Mouse (Mus musculus) layer of hippocampus, adult 9-10 months (tissue): ENCODE measurements around the gene Etv3.

Experiments used
- DNase-seq: peaks from one replicate; pipeline ENCODE4 v3.0.0; 2022; ENCODE audit warnings: low spot score

Gene Etv3

DNA sequence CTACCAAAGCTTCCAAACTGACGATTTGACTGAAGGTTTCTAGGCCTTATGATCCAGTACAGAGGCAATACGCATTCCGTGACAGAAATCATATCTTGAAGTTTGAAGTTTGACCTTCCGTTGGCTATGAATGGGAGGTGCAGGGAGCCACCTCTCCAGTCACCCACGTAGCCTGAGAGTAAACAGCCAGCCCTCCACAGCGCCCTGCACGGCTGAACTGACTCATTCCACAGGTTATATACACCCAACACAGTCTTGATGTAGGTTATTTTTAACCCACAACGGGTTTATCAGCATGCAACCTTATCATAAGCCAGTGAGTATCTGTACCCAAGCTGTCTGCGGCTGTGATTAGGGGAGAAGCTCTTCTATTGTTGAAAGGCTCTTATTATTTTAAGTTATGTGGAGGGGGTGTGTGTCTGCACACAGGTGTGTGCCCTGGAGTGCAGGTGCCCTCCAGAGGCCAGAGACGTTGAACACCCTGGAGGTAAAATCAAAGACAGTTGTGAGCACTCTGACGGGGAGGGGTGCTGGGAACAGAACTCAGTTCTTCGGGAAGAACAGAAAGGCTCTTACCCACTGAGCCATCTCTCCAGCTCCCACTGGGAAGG lies 31.6 kb downstream of the Etv3 start:
- no peak for DNase-seq

- DNase-seq: no peak
Measured at GRCm38 (mm10) chr3:87560156-87560555, 34.9 kb downstream of the Etv3 start.

DNA sequence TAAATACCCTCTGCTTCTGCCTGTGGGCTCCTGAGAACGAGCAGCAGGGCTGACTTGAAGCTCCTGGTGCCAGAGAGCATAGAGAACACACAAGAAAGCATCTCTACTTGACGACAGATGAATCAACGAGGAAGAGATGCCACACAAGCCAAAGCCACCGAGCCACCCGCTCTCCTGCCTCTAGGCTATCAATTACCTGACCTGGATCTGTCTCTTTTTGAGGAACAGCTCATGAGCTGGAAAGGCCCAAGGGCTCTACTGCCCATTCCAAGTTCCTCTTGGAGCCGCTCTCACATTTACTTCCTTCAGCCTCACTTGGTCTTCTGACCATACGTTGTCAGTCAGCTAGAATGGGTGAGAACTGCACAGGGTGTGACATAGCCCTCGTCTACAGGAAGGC lies 36.2 kb downstream of the Etv3 start:
- no peak for DNase-seq

DNA sequence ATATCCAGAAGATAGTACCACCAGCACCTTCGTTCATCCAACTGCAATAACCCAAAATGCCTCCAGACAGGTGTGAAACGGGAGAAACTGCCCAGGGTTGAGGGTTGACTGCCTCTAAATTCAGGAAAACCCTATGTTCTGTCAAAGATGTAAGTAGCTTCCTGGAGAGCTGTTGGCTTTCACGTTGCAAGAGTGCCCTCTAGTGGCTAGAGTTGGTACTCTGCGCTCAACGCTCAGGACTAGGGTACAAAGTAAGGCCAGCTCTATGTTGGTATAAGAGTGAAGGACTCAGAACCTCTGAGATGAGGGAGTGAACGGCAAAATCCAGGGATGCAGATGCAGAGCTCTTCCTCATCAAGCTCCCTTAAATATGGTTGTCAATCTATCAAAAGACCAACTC lies 37.2 kb downstream of the Etv3 start:
- peak; percentile 96 for DNase-seq

- no peak for DNase-seq
Measured at GRCm38 (mm10) chr3:87563466-87563865, 38.3 kb downstream of the Etv3 start.

DNA sequence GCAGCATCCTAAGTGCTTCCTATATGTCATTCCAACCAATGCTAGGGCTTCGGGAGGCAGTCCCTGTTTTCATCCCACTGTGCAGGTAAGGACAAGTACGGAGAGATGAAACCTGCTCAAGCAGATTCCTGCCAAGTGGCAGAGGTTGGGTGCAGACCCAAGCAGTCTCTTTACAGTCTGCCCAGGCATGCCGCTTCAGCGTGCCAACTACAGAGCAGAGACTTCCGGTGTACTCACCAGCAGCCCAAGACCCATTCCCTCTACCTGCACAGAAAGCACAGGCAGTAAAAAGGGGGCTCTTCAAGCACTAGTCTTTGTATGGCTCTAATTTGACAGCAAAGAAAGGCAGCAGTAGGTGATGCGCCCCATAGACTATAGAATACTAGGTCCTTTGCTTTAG lies 40.4 kb downstream of the Etv3 start:
- DNase-seq: no peak

DNA sequence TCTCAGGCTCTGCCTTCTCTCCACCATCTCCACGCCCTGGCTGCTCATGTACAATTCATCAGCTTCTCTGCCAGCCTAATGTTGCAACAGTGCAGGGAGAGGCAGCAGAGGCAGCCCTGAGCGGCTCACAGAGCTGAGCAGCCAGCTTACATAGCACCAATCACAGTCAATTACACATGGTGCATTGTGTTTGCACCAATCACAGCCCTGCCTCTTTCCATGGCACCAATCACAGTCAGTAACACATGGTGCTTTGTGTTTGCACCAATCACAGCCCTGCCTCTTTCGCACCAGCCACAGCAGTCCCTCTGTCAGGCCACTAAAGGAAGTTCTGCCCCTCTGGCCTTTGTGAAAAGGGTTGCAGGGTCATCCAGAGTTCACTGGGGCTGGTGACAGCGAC lies 40.9 kb downstream of the Etv3 start:
- peak; percentile 94 for DNase-seq

DNA sequence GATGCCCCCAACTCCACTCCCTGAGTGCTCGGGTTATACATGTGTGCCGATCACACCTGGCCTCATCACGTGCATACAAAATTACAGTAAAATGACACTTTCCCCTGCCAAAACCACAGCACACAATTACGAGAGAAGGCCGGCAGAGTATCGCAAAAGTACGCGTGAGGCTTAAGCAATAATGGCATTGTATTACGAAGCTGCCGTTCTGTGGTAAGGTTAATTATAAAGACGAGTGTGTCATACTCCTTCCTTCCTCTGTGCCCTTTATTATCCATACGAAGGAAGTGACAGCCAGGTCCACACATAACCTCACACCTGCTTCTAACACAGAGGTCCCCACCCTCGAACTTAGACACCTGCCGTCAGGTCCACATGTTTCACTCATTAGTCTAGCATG lies 42.3 kb downstream of the Etv3 start:
- no peak for DNase-seq

- DNase-seq: no peak
Measured at GRCm38 (mm10) chr3:87568681-87569080, 43.5 kb downstream of the Etv3 start.

- DNase-seq: no peak
Measured at GRCm38 (mm10) chr3:87575766-87576165, 50.6 kb downstream of the Etv3 start.

DNA sequence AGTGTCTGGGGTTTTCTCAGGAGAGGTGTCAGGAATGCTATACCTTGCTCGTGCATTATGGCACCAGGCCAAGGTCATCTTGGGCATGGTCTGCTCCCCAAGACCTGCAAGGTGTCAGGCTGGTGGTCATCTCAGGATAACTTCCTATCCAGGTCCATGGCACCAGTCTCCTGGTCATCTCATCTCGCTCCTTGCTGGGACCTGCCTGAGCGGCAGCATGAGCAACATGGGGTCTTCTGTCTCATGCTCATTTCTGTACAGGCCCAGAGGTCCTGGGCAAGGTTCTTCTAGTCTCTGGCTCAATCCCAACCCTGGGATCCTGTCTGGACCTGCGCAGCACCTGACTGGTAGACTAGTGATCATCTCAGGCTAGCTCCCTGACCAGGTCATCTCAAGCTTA lies 57.1 kb downstream of the Etv3 start:
- no peak for DNase-seq
